Mouse (Mus musculus) macrophage (primary cell): ENCODE measurements around the gene Rnf41. TPM values are rescaled to one million over a fixed set of nuclear protein-coding genes. Genes with fewer than 3 reads are reported as not detected.
A peak's percentile ranks its signal among the peaks of the same experiment; 100 is the strongest.

ENCODE experiments used
- H3K27ac ChIP-seq: fragments of 350-480 bp; formaldehyde crosslinking; 2 replicates; pipeline ENCODE4 v1.9.0; 2021
- H3K36me3 ChIP-seq: fragments of 350-480 bp; formaldehyde crosslinking; 2 replicates; pipeline ENCODE4 v1.9.0; 2021; ENCODE audit errors: inconsistent target
- H3K4me3 ChIP-seq: fragments of 350-480 bp; formaldehyde crosslinking; 2 replicates; pipeline ENCODE4 v1.9.0; 2021; ENCODE audit errors: inconsistent target
- H3K79me2 ChIP-seq: fragments of 350-480 bp; formaldehyde crosslinking; 2 replicates; pipeline ENCODE4 v1.9.0; 2021; ENCODE audit errors: inconsistent target
- WGBS: methylation state at CpG from one replicate; pipeline ENCODE4 v1.1.7; 2026; ENCODE audit warnings: inconsistent platforms; ENCODE audit not compliant: missing documents; 5-methylcytosine and 5-hydroxymethylcytosine counted together
- polyA plus RNA-seq: library from polyadenylated mRNA; stranded (reverse); fragments of 250-400 nt; gene quantifications from 3 replicates; pipeline ENCODE4 v1.2.4, GENCODE M21; 2018; ENCODE audit warnings: inconsistent platforms

Rnf41 gene
- polyA plus RNA-seq, 1 experiment from 2014 or later, result 26.5 TPM

DNA sequence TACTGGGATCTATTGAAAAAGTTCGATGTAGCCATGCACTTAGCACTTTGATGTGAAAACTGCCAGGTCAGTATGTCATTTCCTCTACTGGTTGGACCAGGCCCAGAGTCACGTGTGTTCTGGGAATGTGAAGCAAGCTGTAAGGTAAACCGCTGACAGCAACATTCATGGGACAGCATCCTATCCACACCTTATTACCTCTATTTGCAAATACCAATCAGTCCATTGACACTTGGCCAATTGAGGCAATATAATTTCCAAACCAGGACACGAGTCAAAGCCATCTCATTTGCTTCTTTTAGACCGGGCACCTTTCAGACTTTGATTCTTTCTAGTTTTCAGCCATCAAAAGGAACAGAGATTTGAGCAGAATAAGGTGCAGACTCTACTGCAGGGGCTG is 17.6 kb downstream of the Rnf41 start:
- WGBS, result 94% methylated on average over 5 of the region's 5 CpGs
- Histone ChIP-seq H3K36me3 (peaks cover 49% of the 10 kb centered on the region), H3K79me2 (peaks cover 95% of the 10 kb centered on the region), H3K27ac (no peak overlapping the region), H3K4me3 (no peak overlapping the region)

- peaks cover 49% of the 10 kb centered on the region for H3K36me3 ChIP-seq
- H3K79me2 ChIP-seq, result peaks cover 95% of the 10 kb centered on the region
- H3K27ac ChIP-seq, result no peak overlapping the region
- H3K4me3 ChIP-seq, result no peak overlapping the region
- WGBS, result 99% methylated on average over 4 of the region's 4 CpGs
These were observed 18.0 kb downstream of the Rnf41 start for GRCm38 (mm10) chr10:128429454-128429853.

GRCm38 (mm10) chr10:128433417-128433816 is 22.0 kb downstream of the Rnf41 start:
- WGBS, result 90% methylated on average over 2 of the region's 2 CpGs
- Histone ChIP-seq H3K4me3 (no peak overlapping the region), H3K27ac (no peak overlapping the region), H3K79me2 (peaks cover 69% of the 10 kb centered on the region), H3K36me3 (peaks cover 77% of the 10 kb centered on the region)

DNA sequence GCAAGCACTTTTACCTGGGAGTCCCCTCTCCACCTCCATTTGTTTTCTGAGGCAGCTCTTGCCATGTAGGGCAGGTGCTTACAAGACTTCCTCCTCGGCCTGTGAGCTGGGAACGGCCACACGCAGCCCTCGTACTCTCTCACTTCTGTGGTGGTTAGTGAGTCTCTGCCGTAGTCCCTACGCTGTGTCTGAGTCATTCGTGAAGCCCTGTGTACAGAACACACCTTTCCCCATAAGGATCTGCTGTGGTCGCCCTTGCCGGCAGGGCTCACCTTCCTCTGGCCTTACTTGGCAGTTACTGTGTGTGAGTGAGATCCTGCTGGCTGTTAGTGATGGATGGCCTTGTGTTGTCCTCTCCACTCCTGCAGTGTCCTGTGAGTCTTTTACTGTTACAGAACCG is 23.2 kb downstream of the Rnf41 start:
- 49% methylated on average over 10 of the region's 10 CpGs for WGBS
- no peak overlapping the region for H3K4me3 ChIP-seq
- no peak overlapping the region for H3K27ac ChIP-seq
- H3K36me3 ChIP-seq, result peaks cover 77% of the 10 kb centered on the region
- H3K79me2 ChIP-seq, result peaks cover 57% of the 10 kb centered on the region

DNA sequence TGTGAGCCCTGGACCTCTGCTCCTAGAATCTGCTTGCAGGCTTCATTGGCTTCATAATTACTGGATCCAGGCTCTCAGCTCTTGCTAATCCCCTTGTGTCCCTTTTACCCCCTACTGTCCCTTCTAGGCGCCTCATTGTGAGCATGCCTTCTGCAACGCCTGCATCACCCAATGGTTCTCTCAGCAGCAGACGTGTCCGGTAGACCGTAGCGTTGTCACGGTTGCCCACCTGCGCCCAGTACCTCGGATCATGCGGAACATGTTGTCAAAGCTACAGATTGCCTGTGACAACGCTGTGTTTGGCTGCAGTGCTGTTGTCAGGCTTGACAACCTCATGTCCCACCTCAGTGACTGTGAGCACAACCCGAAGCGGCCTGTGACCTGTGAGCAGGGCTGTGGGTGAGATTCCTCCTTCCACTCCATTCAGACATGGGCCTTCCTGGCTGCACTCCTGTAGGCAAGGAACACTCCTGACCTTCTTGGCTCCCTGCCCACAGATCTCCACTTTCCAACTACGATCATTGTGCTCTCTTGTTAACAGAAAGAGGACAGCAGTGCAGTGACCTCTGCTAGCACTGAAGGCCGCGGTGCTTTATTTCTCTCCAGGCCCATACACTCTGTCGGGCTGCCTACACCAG is 23.8 kb downstream of the Rnf41 start:
- H3K79me2 ChIP-seq, result peaks cover 51% of the 10 kb centered on the region
- H3K27ac ChIP-seq, result no peak overlapping the region
- H3K36me3 ChIP-seq, result peaks cover 76% of the 10 kb centered on the region
- H3K4me3 ChIP-seq, result no peak overlapping the region
- WGBS, result 93% methylated on average over 11 of the region's 17 CpGs

DNA sequence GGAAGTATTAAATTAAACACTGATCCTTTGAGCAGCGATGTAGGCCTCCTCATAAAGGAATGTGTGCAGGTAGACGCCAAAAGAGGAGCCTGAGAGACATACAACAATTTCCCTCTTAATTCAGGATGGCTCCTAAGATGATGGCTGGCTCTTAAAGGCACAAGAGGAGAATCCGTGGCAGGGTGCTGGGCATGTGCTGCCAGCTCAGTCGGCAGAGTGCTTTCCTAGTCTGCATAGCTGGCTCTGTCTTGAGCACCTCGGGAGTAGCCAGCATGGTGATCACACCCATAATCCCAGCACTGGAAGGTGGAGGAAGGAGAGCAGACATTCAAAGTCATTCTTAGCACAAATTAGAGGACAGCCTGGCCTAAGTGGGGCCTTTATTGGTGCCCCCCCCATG is 24.4 kb downstream of the Rnf41 start:
- Histone ChIP-seq H3K27ac (no peak overlapping the region), H3K4me3 (no peak overlapping the region), H3K79me2 (peaks cover 45% of the 10 kb centered on the region), H3K36me3 (peaks cover 77% of the 10 kb centered on the region)
- 94% methylated on average over 5 of the region's 5 CpGs for WGBS

DNA sequence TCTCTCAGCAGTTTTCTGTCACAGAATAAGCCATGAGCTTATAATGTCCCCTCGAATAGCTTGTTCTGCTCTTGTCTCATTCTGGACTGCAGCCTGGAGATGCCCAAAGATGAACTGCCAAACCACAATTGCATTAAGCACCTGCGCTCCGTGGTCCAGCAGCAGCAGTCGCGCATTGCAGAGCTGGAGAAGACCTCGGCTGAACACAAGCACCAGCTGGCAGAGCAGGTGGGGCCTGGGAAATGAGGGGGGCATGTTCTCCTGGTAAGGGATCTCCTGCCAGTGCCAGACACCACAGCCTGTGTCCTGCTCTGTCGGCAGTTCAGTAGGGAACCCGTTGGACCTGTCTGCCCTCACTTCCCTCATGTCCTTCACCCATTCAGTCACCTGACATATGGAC is 24.9 kb downstream of the Rnf41 start:
- Histone ChIP-seq H3K36me3 (peaks cover 78% of the 10 kb centered on the region), H3K79me2 (peaks cover 40% of the 10 kb centered on the region), H3K4me3 (no peak overlapping the region), H3K27ac (no peak overlapping the region)
- WGBS, result 80% methylated on average over 8 of the region's 8 CpGs

DNA sequence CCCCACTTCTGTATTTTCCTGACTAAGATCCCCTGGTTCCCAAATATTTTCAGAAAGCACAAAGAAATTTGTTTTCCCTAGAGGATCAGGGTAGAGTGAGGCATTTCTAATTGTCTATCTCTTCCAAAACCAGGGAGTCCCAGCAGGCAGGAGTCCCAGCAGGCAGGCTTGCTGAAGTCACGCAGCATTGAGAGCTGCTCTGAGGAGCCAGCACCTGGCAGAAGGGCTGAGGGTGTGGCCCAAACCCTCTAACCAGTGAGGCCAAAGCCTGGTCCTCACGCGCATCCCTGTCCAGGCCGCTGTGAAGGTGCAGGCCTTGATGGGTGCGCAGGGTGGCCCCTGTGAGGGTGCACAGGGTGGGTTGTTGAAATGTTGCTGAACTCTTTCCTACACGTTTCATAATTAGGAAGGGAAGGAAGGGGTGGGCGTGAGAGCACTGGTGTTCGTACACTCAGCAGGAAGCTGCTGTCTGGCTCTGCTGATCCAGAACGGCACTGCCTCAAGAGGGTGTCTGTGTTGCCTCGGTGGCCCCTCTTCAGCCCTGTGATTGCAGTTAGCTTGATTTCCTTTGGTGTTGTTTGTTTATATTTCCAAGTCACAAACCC is 27.3 kb downstream of the Rnf41 start:
- H3K27ac ChIP-seq, result no peak overlapping the region
- H3K79me2 ChIP-seq, result peaks cover 19% of the 10 kb centered on the region
- H3K4me3 ChIP-seq, result no peak overlapping the region
- peaks cover 71% of the 10 kb centered on the region for H3K36me3 ChIP-seq
- 55% methylated on average over 10 of the region's 10 CpGs for WGBS

- H3K27ac ChIP-seq, result no peak overlapping the region
- H3K79me2 ChIP-seq, result peaks cover 3% of the 10 kb centered on the region; the same call in 1 of the 2 replicates
- peaks cover 62% of the 10 kb centered on the region for H3K36me3 ChIP-seq
- 70% methylated on average over 10 of the region's 10 CpGs for WGBS
- H3K4me3 ChIP-seq, result no peak overlapping the region
These were observed 28.9 kb downstream of the Rnf41 start for GRCm38 (mm10) chr10:128440407-128440806.

DNA sequence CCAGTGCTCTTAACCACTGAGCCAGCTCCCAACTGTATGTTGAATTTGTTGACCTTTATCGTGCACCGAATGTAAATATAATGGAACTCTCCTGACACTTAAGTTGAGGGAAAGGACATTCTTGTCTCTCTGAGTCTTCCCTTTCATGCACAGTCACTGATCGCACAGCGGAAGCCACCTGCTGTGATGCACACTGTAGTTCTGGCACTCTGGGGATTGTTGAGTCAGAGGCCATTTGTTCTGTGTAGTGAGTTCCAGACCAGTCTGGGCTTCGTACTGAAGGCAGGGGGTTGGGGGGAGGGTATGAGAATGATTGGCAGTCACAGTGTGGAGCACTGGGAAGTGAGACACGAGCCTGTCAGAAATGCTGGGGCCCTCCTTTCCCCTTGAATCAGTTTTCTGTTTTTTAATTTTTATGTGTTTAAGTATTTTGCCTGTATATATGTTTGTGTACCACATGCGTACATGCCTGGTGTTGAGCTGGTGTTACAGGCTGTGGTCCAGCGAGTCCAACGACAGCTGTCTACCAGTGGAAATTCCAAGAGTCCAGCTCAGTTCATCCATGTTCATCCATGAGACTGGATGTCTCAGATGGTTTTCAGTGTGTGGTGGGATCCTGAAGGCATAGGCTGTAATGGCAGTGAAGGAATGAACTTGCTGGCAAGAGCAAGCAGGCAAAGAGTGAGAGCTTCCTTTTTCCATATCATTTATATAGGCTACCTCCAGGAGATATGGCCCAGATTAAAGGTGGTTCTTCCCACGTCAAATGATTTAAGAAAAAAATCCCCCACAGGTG is 30.1 kb downstream of the Rnf41 start:
- Histone ChIP-seq H3K79me2 (no peaks in the 10 kb centered on the region), H3K4me3 (no peak overlapping the region), H3K36me3 (peaks cover 51% of the 10 kb centered on the region), H3K27ac (no peak overlapping the region)
- 96% methylated on average over 9 of the region's 10 CpGs for WGBS

GRCm38 (mm10) chr10:128442718-128443117 is 31.3 kb downstream of the Rnf41 start:
- WGBS, result 82% methylated on average over 1 of the region's 1 CpGs
- H3K79me2 ChIP-seq, result no peaks in the 10 kb centered on the region
- H3K27ac ChIP-seq, result no peak overlapping the region
- peaks cover 41% of the 10 kb centered on the region for H3K36me3 ChIP-seq
- no peak overlapping the region for H3K4me3 ChIP-seq

DNA sequence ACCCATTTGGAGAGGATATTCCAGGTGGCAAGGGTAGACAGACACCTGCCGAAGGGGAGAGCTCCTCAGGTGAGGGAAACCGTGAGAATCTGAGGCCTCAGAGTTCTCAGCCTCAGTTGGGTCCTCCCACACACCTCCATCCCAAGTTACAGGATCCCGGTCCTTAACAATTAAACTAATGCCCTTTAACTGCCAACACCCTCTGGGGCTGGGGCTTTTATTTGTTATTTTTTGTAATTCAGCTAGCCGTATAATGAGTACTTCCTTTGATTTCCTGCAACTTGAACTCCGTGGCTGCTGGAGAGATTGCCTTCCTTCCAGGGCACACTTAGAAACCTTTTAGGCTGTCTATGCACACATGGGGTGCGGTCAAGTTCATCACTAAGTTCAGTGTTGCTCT is 32.9 kb downstream of the Rnf41 start:
- Histone ChIP-seq H3K79me2 (no peaks in the 10 kb centered on the region), H3K36me3 (peaks cover 25% of the 10 kb centered on the region; the same call in 1 of the 2 replicates), H3K4me3 (no peak overlapping the region), H3K27ac (no peak overlapping the region)
- WGBS, result 76% methylated on average over 6 of the region's 6 CpGs

DNA sequence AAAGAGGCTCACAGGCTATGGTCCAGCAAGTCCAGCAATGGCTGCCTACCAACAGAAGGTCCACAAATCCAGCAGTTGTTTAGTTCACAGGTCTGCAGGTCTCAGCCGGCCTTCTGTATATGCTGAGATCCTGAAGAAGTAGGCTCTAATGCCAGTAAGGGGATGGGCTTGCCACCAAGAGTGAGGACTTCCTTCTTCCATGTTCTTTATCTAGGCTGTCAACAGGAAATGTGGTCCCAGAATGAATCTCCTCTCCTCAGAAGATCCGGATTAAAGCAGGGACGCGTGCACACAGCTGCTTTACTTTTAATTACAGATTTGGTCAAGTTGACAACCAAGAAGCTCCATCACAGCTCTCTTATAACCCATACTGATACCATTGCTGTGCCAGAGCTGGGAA is 34.0 kb downstream of the Rnf41 start:
- WGBS, result 39% methylated on average over 4 of the region's 4 CpGs
- 0 out of 2 replicates have a peak overlapping the region, but pooled peaks have one; percentile 7 for H3K27ac ChIP-seq
- H3K36me3 ChIP-seq, result peaks cover 15% of the 10 kb centered on the region; the same call in 1 of the 2 replicates
- H3K79me2 ChIP-seq, result no peaks in the 10 kb centered on the region
- no peak overlapping the region for H3K4me3 ChIP-seq

- WGBS, result 96% methylated on average over 6 of the region's 6 CpGs
- no peak overlapping the region for H3K4me3 ChIP-seq
These were observed 39.6 kb downstream of the Rnf41 start for GRCm38 (mm10) chr10:128451014-128451413.

GRCm38 (mm10) chr10:128454471-128454870 is 43.0 kb downstream of the Rnf41 start:
- Histone ChIP-seq H3K4me3 (no peak overlapping the region), H3K27ac (no peak overlapping the region), H3K36me3 (no peaks in the 10 kb centered on the region), H3K79me2 (no peaks in the 10 kb centered on the region)
- 100% methylated on average over 3 of the region's 3 CpGs for WGBS

More at GRCm38 (mm10) chr10:128451014-128451413, 39.6 kb downstream of the Rnf41 start:
- H3K27ac ChIP-seq, result no peak overlapping the region
- no peaks in the 10 kb centered on the region for H3K79me2 ChIP-seq
- no peaks in the 10 kb centered on the region for H3K36me3 ChIP-seq
